8 mouse cellular contexts compared by ENCODE assay signal in the genomic region with DNA sequence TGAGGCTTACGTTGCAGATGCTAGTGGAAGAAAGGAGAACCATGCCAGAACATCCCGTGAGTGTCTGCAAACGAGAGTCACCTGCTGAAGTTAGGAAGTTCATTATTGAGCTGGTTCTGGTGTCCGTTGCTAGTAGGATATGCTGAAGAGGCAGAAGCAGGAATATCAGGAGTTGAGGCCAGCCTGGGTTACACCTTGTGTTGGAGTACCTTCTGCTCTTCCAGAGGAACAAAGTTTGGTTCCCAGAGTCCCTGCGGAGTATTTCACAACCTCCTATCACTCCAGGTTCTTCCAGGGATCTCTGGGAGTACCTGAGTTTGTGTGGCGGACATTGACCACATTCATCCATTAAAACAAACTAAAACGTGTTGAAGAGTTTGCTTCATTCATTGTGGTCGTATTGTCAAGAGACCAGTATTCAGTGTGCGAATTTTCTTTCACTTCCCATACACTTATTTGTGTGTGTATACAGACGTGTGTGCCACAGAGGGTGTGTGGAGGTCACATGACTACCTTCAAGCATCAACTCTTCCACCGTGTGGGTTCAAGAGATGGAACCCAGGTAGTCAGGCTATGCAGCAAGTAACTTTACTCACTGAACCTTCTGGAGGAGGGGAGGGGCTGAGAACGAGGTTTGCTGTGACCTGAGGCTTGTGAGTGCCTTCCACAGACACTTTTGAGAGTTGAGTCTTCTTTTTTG. TPM values are rescaled to one million over a fixed set of nuclear protein-coding genes. Genes with fewer than 3 reads are reported as not detected.
DNase-seq lines count a peak whose midpoint lies in the region; ATAC-seq and TF ChIP-seq lines count a peak whose summit lies in the region.

No protein-coding gene starts in this region.

- H3K9ac ChIP-seq in kidney, postnatal 0 days (ENCODE audit: low read depth, low read length) = peak overlapping the region; percentile 85
- H3K9ac ChIP-seq in intestine, embryonic 14.5 days (ENCODE audit: low read length) = peak overlapping the region; percentile 89

- 54% methylated on average over 12 of the region's 12 CpGs for WGBS in kidney, postnatal 0 days
- 58% methylated on average over 12 of the region's 12 CpGs for WGBS in embryonic facial prominence, embryonic 10.5 days
- WGBS in intestine, embryonic 14.5 days = 48% methylated on average over 12 of the region's 12 CpGs

- peaks cover 3% of the 10 kb centered on the region; the same call in 1 of the 2 replicates for H3K4me1 ChIP-seq in kidney, postnatal 0 days (replicated peaks; ENCODE audit: insufficient read depth, low read length)
- H3K4me1 ChIP-seq in embryonic facial prominence, embryonic 10.5 days = peaks cover 44% of the 10 kb centered on the region
- H3K4me1 ChIP-seq in intestine, embryonic 14.5 days (replicated peaks; ENCODE audit: control insufficient read depth, insufficient read depth, low read length) = peaks cover 15% of the 10 kb centered on the region

- H3K27ac ChIP-seq in kidney, postnatal 0 days = peak overlapping the region; percentile 54; the same call in 1 of the 2 replicates
- H3K27ac ChIP-seq in embryonic facial prominence, embryonic 10.5 days (replicated peaks) = peak overlapping the region; percentile 90
- 0 out of 2 replicates have a peak overlapping the region, but pooled peaks have one; percentile 67 for H3K27ac ChIP-seq in intestine, embryonic 14.5 days (ENCODE audit: low read depth)

- no peaks in the 10 kb centered on the region for H3K9me3 ChIP-seq in kidney, postnatal 0 days (replicated peaks; ENCODE audit: low read length)
- no peaks in the 10 kb centered on the region for H3K9me3 ChIP-seq in embryonic facial prominence, embryonic 10.5 days
- no peaks in the 10 kb centered on the region for H3K9me3 ChIP-seq in intestine, embryonic 14.5 days (ENCODE audit: control insufficient read depth, low read length)

- TF ChIP-seq CTCF in kidney, postnatal 0 days (IDR thresholded peaks at IDR 0.05; ENCODE audit: low read depth) = no peak

- H3K36me3 ChIP-seq in kidney, postnatal 0 days (ENCODE audit: insufficient read depth, low read length) = peaks cover 16% of the 10 kb centered on the region; the same call in 1 of the 2 replicates
- H3K36me3 ChIP-seq in embryonic facial prominence, embryonic 10.5 days (replicated peaks) = peaks cover 36% of the 10 kb centered on the region
- H3K36me3 ChIP-seq in intestine, embryonic 14.5 days (ENCODE audit: control insufficient read depth, insufficient read depth, low read length) = peaks cover 33% of the 10 kb centered on the region
- H3K36me3 ChIP-seq in myocyte (ENCODE audit: control insufficient read depth, insufficient read depth) = peaks cover 29% of the 10 kb centered on the region

- DNase-seq in kidney, postnatal 0 days (ENCODE audit: low spot score) = no peak
- DNase-seq in kidney, adult 9 months = no peak
- no peak for DNase-seq in embryonic facial prominence, embryonic 10.5 days (ENCODE audit: low spot score)
- DNase-seq in intestine, embryonic 14.5 days (ENCODE audit: low spot score) = peak; percentile 66
- no peak for DNase-seq in right cerebral cortex, adult 18-20 months
- no peak for DNase-seq in adrenal gland, postnatal 10 days
- DNase-seq in adrenal gland, postnatal 36 days = no peak

- no peaks in the 10 kb centered on the region for H3K27me3 ChIP-seq in kidney, postnatal 0 days (ENCODE audit: insufficient read depth, low read length)
- H3K27me3 ChIP-seq in embryonic facial prominence, embryonic 10.5 days (replicated peaks; ENCODE audit: low read depth, poor library complexity, severe bottlenecking) = no peaks in the 10 kb centered on the region
- no peaks in the 10 kb centered on the region for H3K27me3 ChIP-seq in intestine, embryonic 14.5 days (replicated peaks; ENCODE audit: control insufficient read depth, insufficient read depth, low read length)
- no peaks in the 10 kb centered on the region for H3K27me3 ChIP-seq in myocyte (ENCODE audit: control insufficient read depth, insufficient read depth, insufficient read length)

- peaks cover 8% of the 10 kb centered on the region for H3K79me2 ChIP-seq in myocyte (ENCODE audit: control insufficient read depth, insufficient read depth)

- TF ChIP-seq POLR2A in myocyte (IDR thresholded peaks at IDR 0.05; ENCODE audit: insufficient read length, low read depth) = no peak

- ATAC-seq in kidney, postnatal 0 days (replicated peaks; ENCODE audit: low FRiP score, low read depth) = no peak
- no peak for ATAC-seq in intestine, embryonic 14.5 days (replicated peaks; ENCODE audit: low FRiP score, low TSS enrichment, low read depth)

- no peak overlapping the region for H3ac ChIP-seq in myocyte (ENCODE audit: control insufficient read depth, insufficient read length)

- H3K4me2 ChIP-seq in kidney, postnatal 0 days (ENCODE audit: low read length) = peak overlapping the region; percentile 84
- peak overlapping the region; percentile 85 for H3K4me2 ChIP-seq in intestine, embryonic 14.5 days (ENCODE audit: low read length)
- H3K4me2 ChIP-seq in myocyte (ENCODE audit: low read depth) = peak overlapping the region; percentile 66

- H3K4me3 ChIP-seq in kidney, postnatal 0 days (replicated peaks; ENCODE audit: low read depth, low read length) = peak overlapping the region; percentile 66
- H3K4me3 ChIP-seq in embryonic facial prominence, embryonic 10.5 days = peak overlapping the region; percentile 84
- peak overlapping the region; percentile 67 for H3K4me3 ChIP-seq in intestine, embryonic 14.5 days (ENCODE audit: low read depth, low read length)
- peak overlapping the region; percentile 19 for H3K4me3 ChIP-seq in myocyte

TF ChIP-seq in myocyte, 11 proteins besides CTCF, POLR2A, EP300 and RAD21:
- TF ChIP-seq E2F4 (IDR thresholded peaks at IDR 0.05; ENCODE audit: insufficient read depth) = no peak
- TF ChIP-seq SRF (IDR thresholded peaks at IDR 0.05; ENCODE audit: control insufficient read depth, insufficient read length, low read depth) = no peak
- peak; percentile 34 for TF ChIP-seq POLR2AphosphoS2 (IDR thresholded peaks at IDR 0.05; ENCODE audit: insufficient read length, low read depth)
- TF ChIP-seq TCF12 (IDR thresholded peaks at IDR 0.05; ENCODE audit: insufficient read depth, poor library complexity, severe bottlenecking) = no peak
- no peak for TF ChIP-seq REST (IDR thresholded peaks at IDR 0.05; ENCODE audit: insufficient read depth, insufficient read length)

RNA-seq across cellular contexts. Expression of gene Rpl14, which starts 6.6 kb away (rescaled TPM):
- 911 and 953 TPM in 2 replicates for polyA plus RNA-seq in kidney, postnatal 0 days (2015; fragmentation: Nextera tagmentation; extraction: Ambion mirVana)
- polyA plus RNA-seq in embryonic facial prominence, embryonic 10.5 days (2016; fragmentation: Nextera tagmentation; extraction: Ambion mirVana) = 810 and 834 TPM in 2 replicates
- 1,190 and 1,204 TPM in 2 replicates for polyA plus RNA-seq in intestine, embryonic 14.5 days (2014; fragmentation: Nextera tagmentation; extraction: Ambion mirVana)
- polyA plus RNA-seq in myocyte (2012; fragmentation: generic; extraction: Trizol) = 1,509 TPM
- total RNA-seq in adrenal gland, postnatal 10 days (2021) = 100 to 1,000 TPM; 514 to 533 TPM
- 100 to 1,000 TPM; 522 to 541 TPM for total RNA-seq in adrenal gland, postnatal 36 days (2021)

RNA-seq across cellular contexts. Expression of gene Entpd3, which starts 38.2 kb away (rescaled TPM):
- polyA plus RNA-seq in kidney, postnatal 0 days (2015; fragmentation: Nextera tagmentation; extraction: Ambion mirVana) = 0.71 and 0.79 TPM in 2 replicates
- polyA plus RNA-seq in embryonic facial prominence, embryonic 10.5 days (2016; fragmentation: Nextera tagmentation; extraction: Ambion mirVana) = 0.55 and 0.56 TPM in 2 replicates
- 3.3 and 4.0 TPM in 2 replicates for polyA plus RNA-seq in intestine, embryonic 14.5 days (2014; fragmentation: Nextera tagmentation; extraction: Ambion mirVana)
- 1.1 TPM for polyA plus RNA-seq in myocyte (2012; fragmentation: generic; extraction: Trizol)
- total RNA-seq in adrenal gland, postnatal 10 days (2021) = 1 to 10 TPM in 1 of 2 experiments, under 1 TPM in 1; 0.87 to 1.1 TPM
- 1 to 10 TPM in 1 of 2 experiments, under 1 TPM in 1; 0.40 to 2.9 TPM for total RNA-seq in adrenal gland, postnatal 36 days (2021)

Comparison
In these comparisons a context has a peak if more than half of its experiments do, and no peak if none do; other contexts are left out.
1. H3K4me3 ChIP-seq: peak in every context shown above with its lines; median percentile 84 in embryonic facial prominence, embryonic 10.5 days; 67 in intestine, embryonic 14.5 days; 66 in kidney, postnatal 0 days; 19 in myocyte.